Mouse (Mus musculus) urinary bladder, postnatal 4 days (tissue): ENCODE data around the gene Gm21887.
"Not testable (repeated sequence)": the region's sequence is repeated elsewhere in the genome, so short reads cannot be mapped to it uniquely, and the experiment has no call there.

ENCODE experiments used
- DNase-seq, 2 experiments: peaks; one replicate each; pipeline ENCODE4 v3.0.0; 2021 to 2022; ENCODE audit warnings: low spot score in 2 of 2

The Gm21887 gene

GRCm38 (mm10) chrX:169997854-169998456 is 11.5 kb upstream of the Gm21887 start:
- DNase-seq, result peak; percentile 100

- DNase-seq, result peak in 1 of 2 experiments; percentile 64
These were observed 10.8 kb upstream of the Gm21887 start for GRCm38 (mm10) chrX:169998559-169999219.

- DNase-seq, result peak; percentile 67 to 90
These were observed 10.1 kb upstream of the Gm21887 start for GRCm38 (mm10) chrX:169999226-169999883.

- DNase-seq, result not testable (repeated sequence)
These were observed 9.4 kb upstream of the Gm21887 start for GRCm38 (mm10) chrX:169999912-170000641.

- peak in 1 of 2 experiments; percentile 62 for DNase-seq
These were observed 8.6 kb upstream of the Gm21887 start for GRCm38 (mm10) chrX:170000642-170001387.

GRCm38 (mm10) chrX:170001388-170001695 is 8.1 kb upstream of the Gm21887 start:
- not testable (repeated sequence) for DNase-seq

- DNase-seq, result peak; percentile 24 to 94
These were observed 6.8 kb upstream of the Gm21887 start for GRCm38 (mm10) chrX:170002510-170003197.

- peak; percentile 22 to 66 for DNase-seq
These were observed 5.9 kb upstream of the Gm21887 start for GRCm38 (mm10) chrX:170003536-170003935.

GRCm38 (mm10) chrX:170004236-170004635 is 5.2 kb upstream of the Gm21887 start:
- peak; percentile 33 to 77 for DNase-seq

- peak in 1 of 2 experiments; percentile 78 for DNase-seq
These were observed 4.7 kb upstream of the Gm21887 start for GRCm38 (mm10) chrX:170004793-170005192.

- peak; percentile 70 to 92 for DNase-seq
These were observed 4.3 kb upstream of the Gm21887 start for GRCm38 (mm10) chrX:170005194-170005593.

GRCm38 (mm10) chrX:170005695-170006297 is 3.7 kb upstream of the Gm21887 start:
- peak in 1 of 2 experiments; percentile 66 for DNase-seq

GRCm38 (mm10) chrX:170006694-170007247 is 2.7 kb upstream of the Gm21887 start:
- DNase-seq, result peak; percentile 32 to 67

- peak; percentile 24 to 76 for DNase-seq
These were observed 1.9 kb upstream of the Gm21887 start for GRCm38 (mm10) chrX:170007375-170008178.

- DNase-seq, result peak in 1 of 2 experiments; percentile 63
These were observed 1.3 kb upstream of the Gm21887 start for GRCm38 (mm10) chrX:170008179-170008467.

GRCm38 (mm10) chrX:170008584-170008983 is 875 bp upstream of the Gm21887 start:
- peak; percentile 65 to 85 for DNase-seq

GRCm38 (mm10) chrX:170009801-170010221 is 352 bp downstream of the Gm21887 start:
- DNase-seq, result peak; percentile 99 to 100

- peak; percentile 76 to 98 for DNase-seq
These were observed 1.4 kb downstream of the Gm21887 start for GRCm38 (mm10) chrX:170010581-170011528.
